Mouse (Mus musculus) stomach, embryonic 15.5 days (tissue): ENCODE data around the gene Setdb2. TPM values are rescaled to one million over a fixed set of nuclear protein-coding genes. Genes with fewer than 3 reads are reported as not detected.

Experiments used
- ATAC-seq: fragments of 200-750 bp; cut with Nextera tagmentation; 2 replicates; pipeline ENCODE4 v1.8.0; 2017; ENCODE audit warnings: low read depth, moderate number of reproducible peaks, moderate TSS enrichment; ENCODE audit not compliant: insufficient read depth, low FRiP score
- H3K27ac ChIP-seq: fragments of 300-500 bp; sonication (generic); 2 replicates; pipeline ENCODE4 v1.5.1; 2015; ENCODE audit warnings: mild to moderate bottlenecking, inconsistent platforms
- H3K27me3 ChIP-seq: fragments of 300-500 bp; sonication (generic); replicated peaks from 2 replicates; pipeline ENCODE4 v1.6.1; 2015; ENCODE audit warnings: inconsistent platforms
- H3K36me3 ChIP-seq: fragments of 300-500 bp; sonication (generic); 2 replicates; pipeline ENCODE4 v1.6.1; 2015; ENCODE audit warnings: inconsistent platforms
- H3K4me1 ChIP-seq: fragments of 300-500 bp; sonication (generic); 2 replicates; pipeline ENCODE4 v1.6.1; 2015; ENCODE audit warnings: inconsistent platforms
- H3K4me2 ChIP-seq: fragments of 300-500 bp; sonication (generic); 2 replicates; pipeline ENCODE4 v1.6.1; 2015; ENCODE audit warnings: mild to moderate bottlenecking, inconsistent platforms
- H3K4me3 ChIP-seq: fragments of 300-500 bp; sonication (generic); replicated peaks from 2 replicates; pipeline ENCODE4 v1.5.1; 2015; ENCODE audit warnings: inconsistent platforms
- H3K9ac ChIP-seq: fragments of 300-500 bp; sonication (generic); 2 replicates; pipeline ENCODE4 v1.6.1; 2015; ENCODE audit warnings: inconsistent platforms
- H3K9me3 ChIP-seq: fragments of 300-500 bp; sonication (generic); 2 replicates; pipeline ENCODE4 v1.6.1; 2016; ENCODE audit warnings: inconsistent platforms
- WGBS: fragments of 180-500 bp; shearing (Covaris S2); methylation state at CpG from one replicate; pipeline ENCODE4 v1.1.7; 2015; 5-methylcytosine and 5-hydroxymethylcytosine counted together
- polyA plus RNA-seq: library from polyadenylated mRNA; unstranded; fragments of >200 nt; fragmentation: Nextera tagmentation; extraction: Ambion mirVana; gene quantifications from 2 replicates; pipeline ENCODE4 v1.2.1, GENCODE M21; 2015

Setdb2 gene
- 9.2 and 10.3 TPM in 2 replicates for polyA plus RNA-seq

DNA sequence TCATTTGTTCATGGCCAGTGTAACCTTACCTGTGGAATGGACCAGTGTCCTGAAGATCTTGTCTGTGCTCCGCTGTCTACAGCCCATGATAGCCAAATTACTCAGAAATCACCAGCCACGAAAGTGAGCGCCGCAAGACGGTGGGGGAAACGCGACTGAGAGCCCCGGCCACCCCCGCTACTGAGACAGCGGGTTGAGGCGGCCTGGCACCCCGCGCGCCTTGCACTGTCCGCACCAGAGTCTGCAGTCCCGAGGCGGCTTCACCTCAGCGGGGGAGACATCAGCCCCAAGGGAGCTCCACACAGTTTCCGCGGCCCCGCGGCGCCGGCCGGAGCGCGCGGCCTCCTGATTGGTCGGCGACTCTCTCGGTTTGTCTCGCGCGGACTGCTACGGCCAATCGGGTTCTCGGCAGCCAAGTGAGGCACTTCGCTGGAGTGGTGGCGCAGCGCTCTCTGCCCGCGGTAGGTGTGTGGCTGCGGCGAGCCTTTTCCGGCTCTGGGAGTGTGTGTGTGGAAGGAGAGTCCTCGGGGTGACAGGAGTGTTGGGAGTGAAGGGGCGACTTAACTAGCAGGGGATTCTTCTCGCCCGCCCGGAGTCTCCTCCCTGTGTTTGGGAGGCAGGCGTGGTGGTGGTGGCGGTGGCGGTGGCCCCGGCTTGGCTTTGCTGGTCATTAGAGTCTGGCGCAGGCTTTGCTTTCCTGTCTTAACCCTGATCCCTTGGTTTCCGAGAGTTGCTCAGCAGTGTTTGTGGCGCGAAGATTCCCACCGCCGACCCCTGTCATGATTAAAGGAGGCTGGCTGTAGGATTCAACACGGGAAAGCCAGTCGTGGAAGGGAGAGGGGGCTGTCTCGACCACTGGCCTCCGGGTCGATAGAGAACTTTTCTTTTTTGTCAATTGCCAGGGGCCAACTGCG lies at the start of gene Setdb2, which contains the start of gene Cab39l:
Gene Setdb2 (minus strand): TSS at position 327 of the 914 bp plus-strand sequence.
Gene Cab39l (plus strand): TSS at position 415 of the 914 bp plus-strand sequence.
- Histone ChIP-seq H3K27ac (peak within 1 kb of the TSS; percentile 85), H3K9ac (peak within 1 kb of the TSS; percentile 96), H3K4me1 (no peaks in the 10 kb centered on the region), H3K4me2 (peak within 1 kb of the TSS; percentile 82), H3K36me3 (no peaks in the 10 kb centered on the region), H3K4me3 (peak within 1 kb of the TSS; percentile 77), H3K9me3 (no peaks in the 10 kb centered on the region), H3K27me3 (no peaks in the 10 kb centered on the region)
- under 1% methylated on average over 66 of the region's 66 CpGs for WGBS
- ATAC-seq = peak; percentile 100

DNA sequence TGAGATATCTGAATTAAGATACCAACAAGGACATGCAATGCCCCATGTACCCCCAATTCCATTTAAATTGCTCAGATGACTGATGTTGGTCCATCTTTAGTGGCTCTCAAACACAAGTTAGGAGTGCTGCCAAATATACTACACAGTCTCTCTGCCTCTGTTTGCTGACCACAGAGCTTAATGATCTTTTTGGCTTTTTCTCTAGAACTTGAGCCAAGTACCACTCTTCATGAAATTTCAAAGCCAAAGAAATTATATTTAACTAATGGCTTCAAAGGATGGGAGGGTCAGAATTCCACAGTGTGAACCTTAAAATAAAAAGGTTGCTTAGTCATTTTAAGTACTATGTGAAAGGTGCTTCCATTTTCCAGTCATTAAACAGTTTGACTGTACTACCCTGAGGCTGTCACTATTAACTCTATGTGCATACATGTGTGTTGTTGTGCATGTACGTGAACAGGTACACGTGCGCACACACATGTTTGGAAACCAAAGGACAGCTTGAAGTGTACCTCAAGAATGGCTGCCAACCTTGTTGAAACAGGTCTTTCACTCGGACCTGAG lies 44.6 kb upstream of the Setdb2 start:
- WGBS = 83% methylated on average over 4 of the region's 4 CpGs
- no peak overlapping the region for H3K4me2 ChIP-seq
- H3K36me3 ChIP-seq = no peaks in the 10 kb centered on the region
- no peak overlapping the region for H3K4me3 ChIP-seq
- H3K27me3 ChIP-seq = no peaks in the 10 kb centered on the region
- H3K27ac ChIP-seq = no peak overlapping the region
- H3K9ac ChIP-seq = no peak overlapping the region
- H3K4me1 ChIP-seq = no peaks in the 10 kb centered on the region
- no peaks in the 10 kb centered on the region for H3K9me3 ChIP-seq
- no peak for ATAC-seq

DNA sequence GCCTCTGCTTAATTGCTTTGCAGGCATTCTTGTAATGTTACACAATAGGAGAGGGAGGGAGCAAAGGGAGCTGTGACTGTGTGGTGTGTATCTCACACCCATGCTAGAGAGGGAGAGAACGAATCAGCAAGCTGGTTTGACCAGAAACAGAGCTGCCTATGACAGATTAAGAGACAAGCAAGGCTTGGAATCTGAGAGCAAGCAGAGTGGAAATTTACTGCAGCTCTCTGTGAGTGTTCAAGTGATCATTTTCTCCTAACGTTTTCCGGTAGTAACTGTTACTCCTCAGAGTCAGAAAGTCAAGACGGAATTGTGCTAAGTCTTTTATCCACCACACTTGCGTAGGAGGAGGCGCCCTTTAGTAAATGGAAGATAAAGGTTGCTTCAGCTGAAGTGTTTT lies 38.0 kb upstream of the Setdb2 start:
- WGBS = 38% methylated on average over 6 of the region's 6 CpGs
- H3K9ac ChIP-seq = no peak overlapping the region
- H3K4me2 ChIP-seq = no peak overlapping the region
- ATAC-seq = peak; percentile 56; the same call in 1 of the 2 replicates
- no peaks in the 10 kb centered on the region for H3K4me1 ChIP-seq
- H3K4me3 ChIP-seq = no peak overlapping the region
- no peaks in the 10 kb centered on the region for H3K27me3 ChIP-seq
- peak overlapping the region; percentile 51; the same call in 1 of the 2 replicates for H3K27ac ChIP-seq
- H3K36me3 ChIP-seq = no peaks in the 10 kb centered on the region
- H3K9me3 ChIP-seq = no peaks in the 10 kb centered on the region

DNA sequence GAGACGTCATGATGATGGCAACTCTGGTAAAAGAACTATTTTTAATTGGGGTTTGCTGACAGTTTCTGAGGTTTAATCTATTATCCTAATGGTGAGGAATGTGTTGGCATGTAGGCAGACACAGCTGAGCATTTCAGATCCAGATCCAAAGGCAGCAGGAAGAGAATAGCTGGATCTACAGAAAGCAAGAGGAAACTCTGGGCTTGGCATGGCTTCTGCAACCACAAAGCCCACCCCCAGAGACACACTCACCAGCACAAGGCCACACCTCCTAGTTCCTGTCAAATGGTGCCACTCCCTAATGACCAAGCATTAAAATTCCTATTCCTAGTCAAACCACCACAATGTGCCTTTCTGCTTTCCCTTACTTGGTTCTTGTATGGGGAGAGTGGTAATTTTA lies 30.1 kb upstream of the Setdb2 start:
- no peaks in the 10 kb centered on the region for H3K27me3 ChIP-seq
- no peaks in the 10 kb centered on the region for H3K4me1 ChIP-seq
- no peak overlapping the region for H3K27ac ChIP-seq
- no peak overlapping the region for H3K4me2 ChIP-seq
- ATAC-seq = no peak
- H3K9me3 ChIP-seq = no peaks in the 10 kb centered on the region
- H3K36me3 ChIP-seq = no peaks in the 10 kb centered on the region
- H3K9ac ChIP-seq = no peak overlapping the region
- H3K4me3 ChIP-seq = no peak overlapping the region
- 86% methylated on average over 1 of the region's 1 CpGs for WGBS

DNA sequence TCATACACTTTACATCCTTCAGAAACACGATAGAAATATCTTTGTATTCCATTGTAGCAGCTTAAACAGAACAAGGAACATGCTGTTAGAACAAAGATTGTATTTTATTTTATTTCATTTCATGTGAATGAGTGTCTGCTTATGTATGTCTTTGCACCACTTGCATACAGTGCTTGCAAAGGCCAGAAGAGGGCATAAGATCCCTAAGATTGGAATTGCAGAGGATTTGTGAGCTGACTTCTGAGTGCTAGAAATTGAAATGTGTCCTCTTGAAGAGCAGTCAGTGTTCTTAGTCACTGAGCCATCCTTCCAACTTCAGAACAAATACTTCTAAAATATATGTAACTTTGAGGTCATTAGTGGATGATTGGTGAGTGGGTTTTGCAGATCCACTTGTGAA lies 27.1 kb upstream of the Setdb2 start:
- no peaks in the 10 kb centered on the region for H3K27me3 ChIP-seq
- H3K4me3 ChIP-seq = no peak overlapping the region
- no peak overlapping the region for H3K9ac ChIP-seq
- ATAC-seq = no peak
- 53% methylated on average over 1 of the region's 1 CpGs for WGBS
- no peaks in the 10 kb centered on the region for H3K36me3 ChIP-seq
- H3K27ac ChIP-seq = no peak overlapping the region
- no peaks in the 10 kb centered on the region for H3K9me3 ChIP-seq
- H3K4me1 ChIP-seq = no peaks in the 10 kb centered on the region
- H3K4me2 ChIP-seq = no peak overlapping the region

DNA sequence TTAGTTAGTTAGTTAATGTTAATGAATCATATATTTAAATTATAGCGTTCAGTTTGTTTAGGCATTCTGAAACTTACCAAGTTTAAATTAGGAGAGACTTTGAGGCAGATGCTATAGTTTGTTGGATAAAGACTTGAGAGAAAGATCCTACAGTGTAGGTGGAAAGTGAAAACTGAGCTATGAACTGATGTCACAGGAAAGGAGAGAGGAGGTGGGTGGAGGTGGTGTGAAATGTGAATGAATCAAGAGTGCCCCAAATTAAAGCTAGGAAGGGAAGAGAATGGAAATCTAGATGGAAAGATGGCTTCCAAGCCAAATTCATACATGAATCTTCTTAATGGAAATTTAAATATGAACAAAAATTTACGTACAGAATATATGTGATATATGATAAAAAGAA lies 25.8 kb upstream of the Setdb2 start:
- WGBS = 90% methylated on average over 2 of the region's 2 CpGs
- H3K4me1 ChIP-seq = no peaks in the 10 kb centered on the region
- no peak overlapping the region for H3K4me2 ChIP-seq
- H3K27ac ChIP-seq = no peak overlapping the region
- H3K27me3 ChIP-seq = no peaks in the 10 kb centered on the region
- no peak overlapping the region for H3K9ac ChIP-seq
- no peak overlapping the region for H3K4me3 ChIP-seq
- no peak for ATAC-seq
- no peaks in the 10 kb centered on the region for H3K36me3 ChIP-seq
- H3K9me3 ChIP-seq = no peaks in the 10 kb centered on the region

DNA sequence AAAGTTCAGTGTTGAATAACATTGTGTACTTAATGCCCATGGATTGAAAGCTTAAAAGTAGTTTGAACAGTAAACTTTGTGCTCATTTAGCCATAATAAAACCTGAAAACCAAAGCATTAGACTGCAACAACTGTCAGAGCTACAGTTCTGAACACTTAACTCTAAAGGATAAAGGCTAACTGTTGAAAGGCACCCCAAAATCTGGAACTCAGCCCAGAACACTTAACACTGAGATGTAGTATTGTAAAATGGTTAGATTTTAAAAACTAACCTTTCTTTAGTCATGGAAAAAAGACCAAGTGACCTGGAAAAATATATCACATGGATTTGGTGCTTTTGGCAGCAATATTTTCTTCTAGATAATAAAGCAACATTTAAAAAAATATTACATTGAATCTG lies 7.3 kb upstream of the Setdb2 start:
- H3K4me2 ChIP-seq = no peak overlapping the region
- no peaks in the 10 kb centered on the region for H3K36me3 ChIP-seq
- H3K4me1 ChIP-seq = no peaks in the 10 kb centered on the region
- H3K27me3 ChIP-seq = no peaks in the 10 kb centered on the region
- H3K9ac ChIP-seq = no peak overlapping the region
- no peak overlapping the region for H3K27ac ChIP-seq
- no peak for ATAC-seq
- no peak overlapping the region for H3K4me3 ChIP-seq
- no peaks in the 10 kb centered on the region for H3K9me3 ChIP-seq

DNA sequence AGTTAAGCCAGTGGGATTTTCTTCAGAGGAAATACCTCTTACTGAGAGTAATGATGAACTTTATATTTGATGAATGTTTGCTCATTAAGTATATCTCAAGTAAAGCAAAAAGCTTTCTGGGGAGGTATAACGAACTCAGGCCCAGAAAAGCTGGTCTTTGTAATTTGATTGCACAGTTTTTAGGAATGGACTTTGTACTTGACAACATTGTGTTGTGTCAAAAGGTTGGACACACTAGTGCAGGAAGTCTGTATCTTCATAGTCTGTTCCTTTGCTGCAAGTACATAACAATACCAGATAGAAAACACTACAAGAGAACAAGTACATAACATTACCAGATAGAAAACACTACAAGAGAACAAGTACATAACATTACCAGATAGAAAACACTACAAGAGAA lies 4.7 kb upstream of the Setdb2 start:
- 84% methylated on average over 1 of the region's 1 CpGs for WGBS
- Histone ChIP-seq H3K4me3 (no peak overlapping the region), H3K4me2 (no peak overlapping the region), H3K9ac (no peak overlapping the region), H3K9me3 (no peaks in the 10 kb centered on the region), H3K36me3 (no peaks in the 10 kb centered on the region), H3K4me1 (no peaks in the 10 kb centered on the region), H3K27ac (no peak overlapping the region), H3K27me3 (no peaks in the 10 kb centered on the region)
- ATAC-seq = no peak

DNA sequence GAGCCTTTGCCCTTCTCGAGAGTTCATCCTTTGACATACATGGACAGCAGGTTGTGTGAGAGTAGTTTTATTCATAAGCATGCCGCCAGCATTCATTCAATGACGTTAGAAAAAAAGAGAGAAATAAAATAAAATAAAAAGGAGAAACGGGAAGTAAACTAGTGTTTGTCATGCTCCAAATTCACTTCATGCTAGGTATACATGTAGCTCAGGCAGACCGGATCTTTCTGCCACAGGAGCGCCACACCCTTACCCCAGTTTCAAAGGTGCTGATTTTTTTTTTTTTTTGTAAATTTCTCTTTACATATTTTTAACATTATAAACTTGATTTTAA lies 755 bp upstream of the Setdb2 start:
- H3K4me3 ChIP-seq = peak overlapping the region; percentile 77
- peak overlapping the region; percentile 96 for H3K9ac ChIP-seq
- no peaks in the 10 kb centered on the region for H3K36me3 ChIP-seq
- 8% methylated on average over 6 of the region's 6 CpGs for WGBS
- H3K27me3 ChIP-seq = no peaks in the 10 kb centered on the region
- peak overlapping the region; percentile 82 for H3K4me2 ChIP-seq
- H3K27ac ChIP-seq = peak overlapping the region; percentile 85
- no peak for ATAC-seq
- no peaks in the 10 kb centered on the region for H3K9me3 ChIP-seq
- no peaks in the 10 kb centered on the region for H3K4me1 ChIP-seq

DNA sequence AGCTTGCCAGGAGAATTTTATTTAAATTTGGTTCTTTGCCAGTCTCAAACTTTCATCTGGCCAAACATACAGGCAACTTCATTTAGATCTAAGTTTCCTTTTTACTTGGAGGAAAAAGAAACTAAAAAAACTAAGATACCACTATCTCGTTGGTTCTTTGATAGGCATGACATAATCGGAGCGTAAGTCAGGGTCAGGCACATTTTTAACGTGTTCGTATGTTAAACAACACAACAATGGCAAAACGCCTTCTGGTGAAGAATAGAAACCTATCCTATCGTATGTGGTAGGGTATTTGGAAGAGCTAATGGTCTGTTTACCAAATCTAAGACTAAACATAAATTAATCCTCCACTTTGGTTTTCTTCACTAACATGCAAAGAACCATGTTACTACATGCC lies 645 bp downstream of the Setdb2 start:
- peak overlapping the region; percentile 82 for H3K4me2 ChIP-seq
- ATAC-seq = no peak
- no peaks in the 10 kb centered on the region for H3K4me1 ChIP-seq
- peak overlapping the region; percentile 96; the same call in 1 of the 2 replicates for H3K9ac ChIP-seq
- H3K27ac ChIP-seq = no peak overlapping the region; the same call in 1 of the 2 replicates
- WGBS = 14% methylated on average over 7 of the region's 7 CpGs
- no peaks in the 10 kb centered on the region for H3K9me3 ChIP-seq
- H3K36me3 ChIP-seq = no peaks in the 10 kb centered on the region
- H3K27me3 ChIP-seq = no peaks in the 10 kb centered on the region
- H3K4me3 ChIP-seq = peak overlapping the region; percentile 77

DNA sequence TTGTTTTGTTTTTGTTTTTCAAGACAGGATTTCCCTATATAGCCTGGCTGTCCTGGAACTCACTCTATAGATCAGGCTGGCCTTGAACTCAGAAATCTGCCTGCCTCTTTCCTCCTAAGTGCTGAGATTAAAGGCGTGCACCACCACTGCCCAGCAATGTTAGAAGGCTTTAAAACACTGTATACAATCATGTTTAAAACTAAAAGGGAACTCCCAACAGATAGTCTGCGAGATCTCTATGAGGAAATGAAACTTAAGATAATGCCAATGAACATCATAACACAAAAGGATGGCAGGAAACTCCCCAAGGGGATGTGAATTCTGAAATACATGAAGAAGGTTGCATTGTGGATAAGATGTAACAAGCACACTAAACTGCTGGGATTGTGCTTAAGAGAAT lies 2.2 kb downstream of the Setdb2 start:
- H3K9ac ChIP-seq = no peak overlapping the region
- H3K4me3 ChIP-seq = no peak overlapping the region
- no peak overlapping the region for H3K27ac ChIP-seq
- H3K9me3 ChIP-seq = no peaks in the 10 kb centered on the region
- WGBS = 78% methylated on average over 2 of the region's 2 CpGs
- H3K27me3 ChIP-seq = no peaks in the 10 kb centered on the region
- no peaks in the 10 kb centered on the region for H3K4me1 ChIP-seq
- H3K4me2 ChIP-seq = no peak overlapping the region
- no peaks in the 10 kb centered on the region for H3K36me3 ChIP-seq
- ATAC-seq = no peak

DNA sequence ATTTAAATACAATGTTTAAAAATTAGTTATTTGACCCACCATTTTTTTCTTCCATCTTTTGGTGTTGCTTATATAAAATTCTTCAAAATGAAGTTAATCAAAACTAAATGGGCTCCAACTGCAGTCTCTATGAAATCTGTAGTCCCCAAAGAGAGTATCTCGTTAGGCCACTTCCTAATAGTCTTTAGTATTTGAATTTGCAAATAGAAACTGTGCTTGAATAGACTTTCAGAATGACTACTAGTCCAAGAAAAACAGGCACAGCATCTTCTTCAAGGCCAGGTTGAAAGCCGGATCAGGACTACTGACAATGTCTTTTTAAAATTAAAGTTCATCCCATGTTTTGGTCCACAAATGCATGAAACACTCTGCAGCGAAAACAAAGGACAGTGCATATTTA lies 3.3 kb downstream of the Setdb2 start:
- 92% methylated on average over 3 of the region's 3 CpGs for WGBS

More for the DNA sequence above, 3.3 kb downstream of the Setdb2 start:
- H3K4me2 ChIP-seq = no peak overlapping the region
- H3K27me3 ChIP-seq = no peaks in the 10 kb centered on the region
- no peaks in the 10 kb centered on the region for H3K36me3 ChIP-seq
- no peak overlapping the region for H3K9ac ChIP-seq
- H3K27ac ChIP-seq = no peak overlapping the region
- ATAC-seq = no peak
- H3K9me3 ChIP-seq = no peaks in the 10 kb centered on the region
- H3K4me3 ChIP-seq = no peak overlapping the region
- H3K4me1 ChIP-seq = no peaks in the 10 kb centered on the region
